Mouse (Mus musculus) G1E (cell line): Measurements from ENCODE around the gene Hoxc5.

Experiments
- CTCF ChIP-seq: IDR thresholded peaks from 2 replicates; pipeline ENCODE4 v1.5.1; 2012; ENCODE audit warnings: low read depth, low read length, inconsistent platforms, mixed read lengths
- GATA2 ChIP-seq: IDR thresholded peaks from 2 replicates; pipeline ENCODE4 v1.6.1; 2012; ENCODE audit warnings: low read depth, low read length, inconsistent platforms, borderline replicate concordance

DNA sequence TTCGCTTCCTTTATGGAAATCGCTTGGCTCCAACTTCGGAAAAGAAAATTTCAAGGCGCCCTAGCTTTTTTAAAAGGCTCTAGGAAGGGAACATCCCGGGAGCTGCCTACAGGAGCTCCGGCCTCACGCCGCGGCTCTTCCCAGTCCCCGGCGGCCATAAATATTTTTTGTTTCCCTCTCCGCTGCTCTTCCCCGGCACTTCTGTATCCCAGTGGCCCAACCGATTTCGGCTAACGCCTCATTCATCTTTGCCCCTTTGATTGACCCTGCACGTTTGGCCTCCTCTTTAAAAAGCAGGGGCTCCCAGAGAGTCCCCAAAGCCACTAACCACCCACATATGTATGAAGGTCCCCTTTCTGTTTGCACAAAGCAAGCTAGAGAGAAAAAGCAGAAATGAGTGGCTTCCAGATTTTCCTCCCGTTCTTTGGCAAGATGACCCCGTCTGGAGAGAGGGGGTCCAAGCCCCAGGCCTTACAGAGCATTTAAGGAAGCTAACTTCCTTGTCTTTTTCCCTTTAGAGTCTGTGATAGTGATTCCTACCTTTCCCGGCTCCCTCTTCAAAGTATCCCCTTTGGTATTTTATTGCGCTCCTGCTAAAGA lies 92.2 kb downstream of the Hoxc5 start:
- TF ChIP-seq GATA2 (no peak), CTCF (no peak)
